Mouse (Mus musculus): ENCODE measurements at regions not wholly inside any gene's neighbourhood (a gene's known extent, or its start where the extent isn't known, plus 50 kb on each side); places are given as distances from the start of the nearest gene placed in this dataset.

- Histone ChIP-seq H3K27me3 (ENCODE audit: insufficient read depth, low read length) (no peaks in the 10 kb centered on the region), H3K9me3 (ENCODE audit: low read length) (no peaks in the 10 kb centered on the region), H3K9ac (no peak overlapping the region), H3K27ac (ENCODE audit: low read depth, low read length) (no peak overlapping the region), H3K36me3 (ENCODE audit: insufficient read depth) (no peaks in the 10 kb centered on the region), H3K4me1 (ENCODE audit: insufficient read depth) (no peaks in the 10 kb centered on the region), H3K4me2 (ENCODE audit: low read depth) (no peak overlapping the region), H3K4me3 (ENCODE audit: low read depth, low read length) (no peak overlapping the region)
- ATAC-seq (no peak), DNase-seq (no peak)
- TF ChIP-seq CTCF (IDR thresholded peaks at IDR 0.05; ENCODE audit: low read depth): no peak
- WGBS: 87% methylated on average over 12 of the region's 12 CpGs
These were observed 89.4 kb upstream of the Armc2 start for GRCm38 (mm10) chr10:42107437-42108293.

- no peak for TF ChIP-seq CTCF (IDR thresholded peaks at IDR 0.05; ENCODE audit: low read depth)
- DNase-seq (no peak), ATAC-seq (no peak)
- Histone ChIP-seq H3K36me3 (ENCODE audit: insufficient read depth) (no peaks in the 10 kb centered on the region), H3K4me2 (ENCODE audit: low read depth) (no peak overlapping the region), H3K27me3 (ENCODE audit: insufficient read depth, low read length) (no peaks in the 10 kb centered on the region), H3K9me3 (ENCODE audit: low read length) (no peaks in the 10 kb centered on the region), H3K4me3 (ENCODE audit: low read depth, low read length) (no peak overlapping the region), H3K4me1 (ENCODE audit: insufficient read depth) (no peaks in the 10 kb centered on the region), H3K27ac (ENCODE audit: low read depth, low read length) (no peak overlapping the region), H3K9ac (no peak overlapping the region)
- 87% methylated on average over 9 of the region's 9 CpGs for WGBS
These were observed 88.4 kb upstream of the Armc2 start for GRCm38 (mm10) chr10:42106611-42107010.

GRCm38 (mm10) chr10:42105083-42105482 is 86.8 kb upstream of the Armc2 start:
- no peak for ATAC-seq
- no peak for TF ChIP-seq CTCF (IDR thresholded peaks at IDR 0.05; ENCODE audit: low read depth)

GRCm38 (mm10) chr10:42102320-42102719 is 84.1 kb upstream of the Armc2 start:
- Histone ChIP-seq H3K4me2 (ENCODE audit: low read depth) (no peak overlapping the region), H3K4me3 (ENCODE audit: low read depth, low read length) (no peak overlapping the region), H3K36me3 (ENCODE audit: insufficient read depth) (no peaks in the 10 kb centered on the region), H3K9ac (no peak overlapping the region), H3K27me3 (ENCODE audit: insufficient read depth, low read length) (no peaks in the 10 kb centered on the region), H3K4me1 (ENCODE audit: insufficient read depth) (no peaks in the 10 kb centered on the region), H3K27ac (ENCODE audit: low read depth, low read length) (no peak overlapping the region), H3K9me3 (ENCODE audit: low read length) (no peaks in the 10 kb centered on the region)
- no peak for DNase-seq
- ATAC-seq: no peak
- no peak for TF ChIP-seq CTCF (IDR thresholded peaks at IDR 0.05; ENCODE audit: low read depth)
- 85% methylated on average over 8 of the region's 8 CpGs for WGBS

More at GRCm38 (mm10) chr10:42105083-42105482, 86.8 kb upstream of the Armc2 start:
- Histone ChIP-seq H3K36me3 (ENCODE audit: insufficient read depth) (no peaks in the 10 kb centered on the region), H3K4me2 (ENCODE audit: low read depth) (no peak overlapping the region), H3K9me3 (ENCODE audit: low read length) (no peaks in the 10 kb centered on the region), H3K4me1 (ENCODE audit: insufficient read depth) (no peaks in the 10 kb centered on the region), H3K4me3 (ENCODE audit: low read depth, low read length) (no peak overlapping the region), H3K9ac (no peak overlapping the region), H3K27me3 (ENCODE audit: insufficient read depth, low read length) (no peaks in the 10 kb centered on the region), H3K27ac (ENCODE audit: low read depth, low read length) (no peak overlapping the region)
- no peak for DNase-seq
- WGBS: 96% methylated on average over 7 of the region's 7 CpGs

GRCm38 (mm10) chr10:42101096-42101495 is 82.9 kb upstream of the Armc2 start:
- no peak overlapping the region for H3K4me2 ChIP-seq (ENCODE audit: low read depth)
- no peaks in the 10 kb centered on the region for H3K9me3 ChIP-seq (ENCODE audit: low read length)
- 89% methylated on average over 6 of the region's 6 CpGs for WGBS
- no peaks in the 10 kb centered on the region for H3K36me3 ChIP-seq (ENCODE audit: insufficient read depth)
- no peaks in the 10 kb centered on the region for H3K4me1 ChIP-seq (ENCODE audit: insufficient read depth)
- no peak overlapping the region for H3K4me3 ChIP-seq (ENCODE audit: low read depth, low read length)
- ATAC-seq (no peak), DNase-seq (no peak)
- H3K9ac ChIP-seq: no peak overlapping the region
- TF ChIP-seq CTCF (IDR thresholded peaks at IDR 0.05; ENCODE audit: low read depth): no peak
- H3K27me3 ChIP-seq (ENCODE audit: insufficient read depth, low read length): no peaks in the 10 kb centered on the region
- no peak overlapping the region for H3K27ac ChIP-seq (ENCODE audit: low read depth, low read length)

- H3K4me3 ChIP-seq (ENCODE audit: low read depth, low read length): no peak overlapping the region
- ATAC-seq: no peak
- whole genome bisulfite sequencing: 93% methylated on average over 6 of the region's 6 CpGs
- TF ChIP-seq CTCF (IDR thresholded peaks at IDR 0.05; ENCODE audit: low read depth): no peak
- H3K27me3 ChIP-seq (ENCODE audit: insufficient read depth, low read length): no peaks in the 10 kb centered on the region
- H3K9me3 ChIP-seq (ENCODE audit: low read length): no peaks in the 10 kb centered on the region
- H3K36me3 ChIP-seq (ENCODE audit: insufficient read depth): no peaks in the 10 kb centered on the region
- H3K4me1 ChIP-seq (ENCODE audit: insufficient read depth): no peaks in the 10 kb centered on the region
- no peak overlapping the region for H3K4me2 ChIP-seq (ENCODE audit: low read depth)
- no peak overlapping the region for H3K27ac ChIP-seq (ENCODE audit: low read depth, low read length)
- no peak for DNase-seq
- no peak overlapping the region for H3K9ac ChIP-seq
These were observed 78.7 kb upstream of the Armc2 start for GRCm38 (mm10) chr10:42096924-42097323.

- H3K27me3 ChIP-seq (ENCODE audit: insufficient read depth, low read length): no peaks in the 10 kb centered on the region
- no peaks in the 10 kb centered on the region for H3K36me3 ChIP-seq (ENCODE audit: insufficient read depth)
- ATAC-seq (no peak), DNase-seq (no peak)
- no peak overlapping the region for H3K27ac ChIP-seq (ENCODE audit: low read depth, low read length)
- H3K4me2 ChIP-seq (ENCODE audit: low read depth): no peak overlapping the region
- no peaks in the 10 kb centered on the region for H3K4me1 ChIP-seq (ENCODE audit: insufficient read depth)
- H3K9me3 ChIP-seq (ENCODE audit: low read length): no peaks in the 10 kb centered on the region
- no peak overlapping the region for H3K4me3 ChIP-seq (ENCODE audit: low read depth, low read length)
- 97% methylated on average over 10 of the region's 10 CpGs for WGBS
- TF ChIP-seq CTCF (IDR thresholded peaks at IDR 0.05; ENCODE audit: low read depth): no peak
- no peak overlapping the region for H3K9ac ChIP-seq
These were observed 77.7 kb upstream of the Armc2 start for GRCm38 (mm10) chr10:42095986-42096385.

Measured in forebrain, postnatal 0 days (tissue).